Comparison of ENCODE assay signal across 8 mouse cellular contexts in the genomic region with DNA sequence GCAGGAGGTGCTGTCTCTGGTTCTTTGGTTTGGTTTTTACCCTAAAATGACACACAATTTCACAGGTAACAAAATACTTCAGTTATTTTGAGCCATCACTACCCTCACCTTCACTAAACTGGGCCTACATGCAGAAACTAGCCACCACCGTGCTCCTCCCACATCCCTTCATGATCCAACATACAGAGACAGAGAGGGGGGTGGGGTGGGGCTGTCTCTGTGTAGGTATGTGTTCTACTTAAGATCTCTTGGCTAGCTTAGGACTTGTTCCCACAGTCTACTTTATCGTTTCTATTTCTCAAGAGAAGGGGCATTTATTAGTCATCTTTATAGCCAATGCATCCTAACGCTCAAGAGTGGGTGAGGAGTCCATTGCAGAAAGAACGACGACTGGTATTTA. TPM values are rescaled to one million over a fixed set of nuclear protein-coding genes. Genes with fewer than 3 reads are reported as not detected.
DNase-seq lines count a peak whose midpoint lies in the region; ATAC-seq and TF ChIP-seq lines count a peak whose summit lies in the region.

No protein-coding gene starts in this region.

- H3K9ac ChIP-seq in heart, embryonic 16.5 days (ENCODE audit: low read length) = peak overlapping the region; percentile 84
- peak overlapping the region; percentile 86 for H3K9ac ChIP-seq in liver, adult 2 months (ENCODE audit: low read depth, low read length)

- no peaks in the 10 kb centered on the region for H3K27me3 ChIP-seq in heart, embryonic 16.5 days (ENCODE audit: control insufficient read depth, insufficient read depth, low read length)
- no peaks in the 10 kb centered on the region for H3K27me3 ChIP-seq in liver, adult 2 months (ENCODE audit: control insufficient read depth, insufficient read depth, low read length)
- H3K27me3 ChIP-seq in splenic B cell, adult 2 months (ENCODE audit: control insufficient read depth, insufficient read depth, low read length, poor library complexity, severe bottlenecking) = no peaks in the 10 kb centered on the region

- H3K79me2 ChIP-seq in liver, adult 2 months (ENCODE audit: control insufficient read depth, insufficient read depth, low read length) = no peaks in the 10 kb centered on the region

- H3K27ac ChIP-seq in heart, embryonic 16.5 days (ENCODE audit: low read length) = peak overlapping the region; percentile 97
- H3K27ac ChIP-seq in liver, adult 2 months (replicated peaks; ENCODE audit: insufficient read depth, low read depth, low read length) = peak overlapping the region; percentile 73

- H3K4me2 ChIP-seq in heart, embryonic 16.5 days (ENCODE audit: low read depth, low read length) = peak overlapping the region; percentile 63

- H3K36me3 ChIP-seq in heart, embryonic 16.5 days (ENCODE audit: control insufficient read depth, insufficient read depth) = peaks cover 16% of the 10 kb centered on the region
- peaks cover 5% of the 10 kb centered on the region; the same call in 1 of the 2 replicates for H3K36me3 ChIP-seq in liver, adult 2 months (ENCODE audit: control insufficient read depth, insufficient read depth, low read length)
- peaks cover 12% of the 10 kb centered on the region; the same call in 1 of the 2 replicates for H3K36me3 ChIP-seq in splenic B cell, adult 2 months (ENCODE audit: control insufficient read depth, insufficient read depth, low read length, poor library complexity, severe bottlenecking)

- DNase-seq in kidney, adult 9 months = peak; percentile 16
- DNase-seq in kidney, adult 18-20 months = no peak
- DNase-seq in MEL-GATA-1-ER (ENCODE audit: extremely low read depth, low read depth) = peak; percentile 29
- DNase-seq in cerebellum, postnatal 36 days = peak; percentile 15 to 21
- no peak for DNase-seq in liver, adult 2 months (ENCODE audit: extremely low read depth, low read depth, low spot score)
- DNase-seq in splenic B cell, adult 2 months (ENCODE audit: low read depth, low spot score) = peak; percentile 8
- no peak for DNase-seq in layer of hippocampus, adult 8-10 months (ENCODE audit: low spot score in 2 of 2)

- H3K4me3 ChIP-seq in heart, embryonic 16.5 days (ENCODE audit: low read length) = peak overlapping the region; percentile 72
- peak overlapping the region; percentile 94 for H3K4me3 ChIP-seq in liver, adult 2 months (ENCODE audit: insufficient read depth, low read depth, low read length)

- peaks cover 8% of the 10 kb centered on the region for H3K4me1 ChIP-seq in heart, embryonic 16.5 days (ENCODE audit: control insufficient read depth, insufficient read depth, low read length)
- H3K4me1 ChIP-seq in liver, adult 2 months (ENCODE audit: control insufficient read depth, insufficient read depth, low read length) = peaks cover 2% of the 10 kb centered on the region

- TF ChIP-seq POLR2A in liver, adult 2 months (IDR thresholded peaks at IDR 0.05; ENCODE audit: extremely low read depth, insufficient read depth, low read length) = no peak

- TF ChIP-seq CTCF in liver, adult 2 months (IDR thresholded peaks at IDR 0.05; ENCODE audit: low read depth, low read length) = no peak

- H3K9me3 ChIP-seq in heart, embryonic 16.5 days (replicated peaks; ENCODE audit: control insufficient read depth, low read length) = no peaks in the 10 kb centered on the region

- WGBS in heart, embryonic 16.5 days = 3% methylated on average over 5 of the region's 5 CpGs
- 7% methylated on average over 5 of the region's 5 CpGs for WGBS in liver, adult 2 months

- ATAC-seq in heart, embryonic 16.5 days (replicated peaks; ENCODE audit: extremely low read depth, insufficient read depth, low FRiP score) = peak; percentile 19; the same call in 1 of the 2 replicates

RNA-seq across cellular contexts. Expression of a gene that starts 0.7 kb away (rescaled TPM):
- 35.6 and 42.4 TPM in 2 replicates for polyA plus RNA-seq in heart, embryonic 16.5 days (2015; fragmentation: Nextera tagmentation; extraction: Ambion mirVana)
- 27.8 and 36.3 TPM in 2 replicates for total RNA-seq in liver, adult 2 months (2014; rRNA removed)
- 23.0 and 26.4 TPM in 2 replicates for polyA plus RNA-seq in liver, adult 2 months (2012; rRNA removed)
- total RNA-seq in layer of hippocampus, adult 8-10 months (2022) = 10 to 100 TPM; 20.8 to 27.8 (median 25.9) TPM

RNA-seq across cellular contexts. Expression of a gene that starts 25.8 kb away (rescaled TPM):
- polyA plus RNA-seq in heart, embryonic 16.5 days (2015; fragmentation: Nextera tagmentation; extraction: Ambion mirVana) = 83.3 and 106 TPM in 2 replicates
- 39.8 and 50.9 TPM in 2 replicates for total RNA-seq in liver, adult 2 months (2014; rRNA removed)
- 9.1 and 10.3 TPM in 2 replicates for polyA plus RNA-seq in liver, adult 2 months (2012; rRNA removed)
- total RNA-seq in layer of hippocampus, adult 8-10 months (2022) = 10 to 100 TPM; 69.5 to 77.5 (median 73.7) TPM

RNA-seq across cellular contexts. Expression of a gene that starts 40.7 kb away (rescaled TPM):
- polyA plus RNA-seq in heart, embryonic 16.5 days (2015; fragmentation: Nextera tagmentation; extraction: Ambion mirVana) = 86.7 and 87.0 TPM in 2 replicates
- 29.9 and 31.7 TPM in 2 replicates for total RNA-seq in liver, adult 2 months (2014; rRNA removed)
- 12.5 and 13.3 TPM in 2 replicates for polyA plus RNA-seq in liver, adult 2 months (2012; rRNA removed)
- total RNA-seq in layer of hippocampus, adult 8-10 months (2022) = 100 to 1,000 TPM in 3 of 4 experiments, 10 to 100 TPM in 1; 97.8 to 114 (median 106) TPM

Comparison
In these comparisons a context has a peak if more than half of its experiments do, and no peak if none do; other contexts are left out.
1. DNase-seq: peak in kidney, adult 9 months (single experiment), MEL-GATA-1-ER (single experiment), cerebellum, postnatal 36 days (2 of 2) and splenic B cell, adult 2 months (single experiment); none in kidney, adult 18-20 months (single experiment), liver, adult 2 months (single experiment) and layer of hippocampus, adult 8-10 months (0 of 2).